Mouse (Mus musculus) G1E (cell line): Measurements from ENCODE around the gene Exd1. TPM values are rescaled to one million over a fixed set of nuclear protein-coding genes. Genes with fewer than 3 reads are reported as not detected.

Experiments
- ATAC-seq: 2 replicates; pipeline ENCODE4 v1.8.0; 2016; ENCODE audit warnings: mild to moderate bottlenecking; ENCODE audit not compliant: insufficient number of reproducible peaks, poor library complexity, low FRiP score, severe bottlenecking; ENCODE audit errors: extremely low read depth
- DNase-seq: peaks from one replicate; pipeline ENCODE4 v3.0.0; 2012; ENCODE audit warnings: low spot score
- H3K27me3 ChIP-seq: 2 replicates; pipeline ENCODE4 v1.6.1; 2012; ENCODE audit warnings: mild to moderate bottlenecking, low read length, inconsistent platforms; ENCODE audit not compliant: insufficient read depth
- H3K36me3 ChIP-seq: replicated peaks from 2 replicates; pipeline ENCODE3; 2012; ENCODE audit warnings: mild to moderate bottlenecking, inconsistent platforms
- H3K4me1 ChIP-seq: 2 replicates; pipeline ENCODE4 v1.6.1; 2012; ENCODE audit warnings: low read depth, low read length, inconsistent platforms, mixed read lengths; ENCODE audit not compliant: insufficient read depth
- H3K4me3 ChIP-seq: 2 replicates; pipeline ENCODE4 v1.5.1; 2012; ENCODE audit warnings: low read depth, mild to moderate bottlenecking, inconsistent platforms, low read length, moderate library complexity, mixed read lengths
- H3K9me3 ChIP-seq: replicated peaks from 2 replicates; pipeline ENCODE4 v1.6.1; 2012; ENCODE audit warnings: inconsistent platforms
- CTCF ChIP-seq: IDR thresholded peaks from 2 replicates; pipeline ENCODE4 v1.5.1; 2012; ENCODE audit warnings: low read depth, low read length, inconsistent platforms, mixed read lengths
- GATA1 ChIP-seq: IDR thresholded peaks from 2 replicates; pipeline ENCODE4 v1.6.1; 2012; ENCODE audit warnings: borderline replicate concordance, low read length, inconsistent platforms, mixed read lengths
- GATA2 ChIP-seq: IDR thresholded peaks from 2 replicates; pipeline ENCODE4 v1.6.1; 2012; ENCODE audit warnings: low read depth, low read length, inconsistent platforms, borderline replicate concordance
- POLR2AphosphoS5 ChIP-seq: IDR thresholded peaks from 2 replicates; pipeline ENCODE4 v1.6.1; 2012; ENCODE audit warnings: low read depth, low read length, inconsistent platforms; ENCODE audit not compliant: insufficient replicate concordance
- TAL1 ChIP-seq: conservative IDR thresholded peaks from 2 replicates; pipeline ENCODE4 v1.6.1; 2012; ENCODE audit warnings: low read depth, low read length, inconsistent platforms, mixed read lengths
- polyA plus RNA-seq: library from polyadenylated mRNA; stranded (reverse); fragments of >175 nt; gene quantifications from 2 replicates; pipeline ENCODE4 v1.2.3, GENCODE M21; 2012
- total RNA-seq, 2 experiments: library from RNA; stranded (forward) in 1 of 2; stranded (reverse) in 1 of 2; fragments of 200-1000 nt in 1 of 2; fragments of >200 nt in 1 of 2; fragmentation: Nextera tagmentation in 1 of 2; gene quantifications; 2 replicates each; pipeline ENCODE4 v1.2.3; 2014 to 2017

Gene Exd1
- total and polyA plus RNA-seq, 3 experiments: 0.21 to 2.3 (median 2.2) TPM

DNA sequence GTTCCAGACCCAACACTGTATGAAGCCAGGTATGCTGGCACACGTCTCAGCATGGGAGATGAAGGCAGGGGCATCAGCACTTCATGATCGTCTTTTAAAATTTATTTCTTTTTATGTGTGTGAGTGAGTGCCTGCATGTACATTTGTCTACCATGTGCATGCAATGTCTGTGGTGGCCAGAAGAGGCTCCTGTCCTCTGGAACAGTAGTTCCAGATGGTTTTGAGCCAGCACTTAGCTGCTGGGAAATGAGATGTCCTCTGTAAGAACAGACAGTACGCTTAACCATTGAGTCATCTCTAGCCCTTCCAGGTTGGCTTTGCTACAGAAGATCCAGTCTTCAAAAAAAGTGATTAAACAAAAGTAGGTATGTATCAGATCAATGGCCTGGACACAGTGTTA lies 43.8 kb upstream of the Exd1 start:
- peaks cover 14% of the 10 kb centered on the region for H3K4me1 ChIP-seq
- no peaks in the 10 kb centered on the region for H3K27me3 ChIP-seq
- H3K4me3 ChIP-seq: no peak overlapping the region
- H3K9me3 ChIP-seq: peaks cover 4% of the 10 kb centered on the region
- DNase-seq (no peak), ATAC-seq (no peak)
- TF ChIP-seq GATA1: no peak
- no peak for TF ChIP-seq POLR2AphosphoS5
- TF ChIP-seq TAL1: no peak
- no peak for TF ChIP-seq CTCF
- no peak for TF ChIP-seq GATA2
- H3K36me3 ChIP-seq: peaks cover 7% of the 10 kb centered on the region

- peaks cover 4% of the 10 kb centered on the region for H3K9me3 ChIP-seq
- DNase-seq: peak; percentile 15
- H3K27me3 ChIP-seq: no peaks in the 10 kb centered on the region
- TF ChIP-seq GATA2 (no peak), CTCF (peak; percentile 61; the same call in 1 of the 2 replicates), POLR2AphosphoS5 (no peak), TAL1 (no peak)
- ATAC-seq: no peak; the same call in 1 of the 2 replicates
- H3K4me1 ChIP-seq: peaks cover 4% of the 10 kb centered on the region; the same call in 1 of the 2 replicates
- H3K4me3 ChIP-seq: no peak overlapping the region
- H3K36me3 ChIP-seq: peaks cover 29% of the 10 kb centered on the region
Observed at GRCm38 (mm10) chr2:119587383-119587782, 40.0 kb upstream of the Exd1 start.

- Histone ChIP-seq H3K27me3 (no peaks in the 10 kb centered on the region), H3K4me1 (peaks cover 4% of the 10 kb centered on the region; the same call in 1 of the 2 replicates), H3K9me3 (peaks cover 4% of the 10 kb centered on the region), H3K4me3 (no peak overlapping the region), H3K36me3 (peaks cover 46% of the 10 kb centered on the region)
- ATAC-seq (no peak), DNase-seq (no peak)
- no peak for TF ChIP-seq POLR2AphosphoS5
- no peak for TF ChIP-seq CTCF
- no peak for TF ChIP-seq GATA2
- no peak for TF ChIP-seq GATA1
- no peak for TF ChIP-seq TAL1
Observed at GRCm38 (mm10) chr2:119584282-119584681, 36.9 kb upstream of the Exd1 start.

- no peak for ATAC-seq
Observed at GRCm38 (mm10) chr2:119583439-119583838, 36.0 kb upstream of the Exd1 start.

DNA sequence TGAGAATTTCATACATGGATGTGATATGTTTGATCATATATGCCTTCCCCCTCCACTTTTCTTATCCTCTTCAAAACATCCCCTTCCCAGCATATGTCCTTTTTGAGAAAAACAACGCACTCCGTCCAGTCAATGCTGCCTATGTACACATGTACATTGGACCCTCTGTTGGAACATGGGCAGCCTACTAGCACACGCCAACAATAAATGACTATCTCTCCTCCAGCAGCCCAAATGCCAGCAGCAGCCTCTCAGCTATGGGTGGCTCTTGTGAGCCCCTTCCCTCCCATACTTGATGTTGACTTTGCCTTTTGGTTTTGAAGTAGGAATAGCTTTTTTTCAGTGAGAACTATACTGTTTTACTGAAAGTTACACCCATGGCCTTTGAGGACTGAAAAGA lies 34.1 kb upstream of the Exd1 start:
- DNase-seq: no peak
- TF ChIP-seq CTCF (no peak), GATA1 (no peak), TAL1 (no peak), POLR2AphosphoS5 (no peak), GATA2 (no peak)
- Histone ChIP-seq H3K36me3 (peaks cover 61% of the 10 kb centered on the region), H3K4me3 (no peak overlapping the region), H3K4me1 (peaks cover 4% of the 10 kb centered on the region; the same call in 1 of the 2 replicates), H3K27me3 (no peaks in the 10 kb centered on the region), H3K9me3 (no peaks in the 10 kb centered on the region)
- ATAC-seq: no peak

More at GRCm38 (mm10) chr2:119583439-119583838, 36.0 kb upstream of the Exd1 start:
- peaks cover under 1% of the 10 kb centered on the region for H3K9me3 ChIP-seq
- no peak for DNase-seq
- no peaks in the 10 kb centered on the region for H3K27me3 ChIP-seq
- H3K4me3 ChIP-seq: no peak overlapping the region
- H3K4me1 ChIP-seq: peaks cover 4% of the 10 kb centered on the region; the same call in 1 of the 2 replicates
- TF ChIP-seq GATA1 (no peak), CTCF (no peak), GATA2 (no peak), POLR2AphosphoS5 (no peak), TAL1 (no peak)
- peaks cover 51% of the 10 kb centered on the region for H3K36me3 ChIP-seq

DNA sequence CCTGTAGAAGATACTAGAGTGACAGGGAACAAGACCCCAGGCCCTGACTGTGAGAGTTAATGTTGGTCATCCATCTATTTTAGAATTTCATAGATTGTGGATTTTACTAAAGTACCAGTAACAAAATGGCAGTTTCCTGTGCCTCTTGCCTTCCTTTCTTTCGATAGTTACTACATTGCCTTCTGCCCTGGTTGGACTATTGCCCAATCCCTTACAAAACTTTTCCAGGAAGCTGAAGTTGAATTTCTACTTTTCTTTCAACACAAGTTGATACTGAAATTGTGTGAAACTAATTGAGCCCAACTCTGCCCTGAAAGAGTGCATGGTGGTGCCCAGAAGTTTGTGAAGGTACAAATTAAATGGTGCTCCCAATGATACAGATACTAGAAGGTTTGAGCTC lies 25.0 kb upstream of the Exd1 start:
- TF ChIP-seq TAL1 (no peak), GATA2 (no peak), CTCF (no peak)
- no peaks in the 10 kb centered on the region for H3K4me1 ChIP-seq
- no peak for DNase-seq
- no peaks in the 10 kb centered on the region for H3K9me3 ChIP-seq
- peaks cover 66% of the 10 kb centered on the region for H3K36me3 ChIP-seq
- no peaks in the 10 kb centered on the region for H3K27me3 ChIP-seq
- no peak for ATAC-seq
- H3K4me3 ChIP-seq: no peak overlapping the region

- ATAC-seq (no peak), DNase-seq (no peak)
- 0 out of 2 replicates have a peak, but pooled peaks cover 2% of the 10 kb centered on the region for H3K4me1 ChIP-seq
- no peaks in the 10 kb centered on the region for H3K27me3 ChIP-seq
- TF ChIP-seq GATA2 (no peak), TAL1 (no peak), GATA1 (no peak), CTCF (no peak), POLR2AphosphoS5 (no peak)
- H3K36me3 ChIP-seq: peaks cover 65% of the 10 kb centered on the region
- H3K4me3 ChIP-seq: no peak overlapping the region
- no peaks in the 10 kb centered on the region for H3K9me3 ChIP-seq
Observed at GRCm38 (mm10) chr2:119566182-119566855, 18.9 kb upstream of the Exd1 start.
